Mouse (Mus musculus) heart, embryonic 14.5 days (tissue): ENCODE results near the gene BC052040. TPM values are rescaled to one million over a fixed set of nuclear protein-coding genes. Genes with fewer than 3 reads are reported as not detected.

Experiments used
- ATAC-seq: fragments of 200-750 bp; cut with Nextera tagmentation; 2 replicates; pipeline ENCODE4 v1.8.0; 2017; ENCODE audit warnings: low read depth, moderate TSS enrichment; ENCODE audit not compliant: insufficient number of reproducible peaks, insufficient read depth, low FRiP score
- H3K27ac ChIP-seq, 2 experiments: fragments of 200-500 bp in 1 of 2; fragments of 300-500 bp in 1 of 2; sonication (generic) in 1 of 2; replicated peaks in 1 of 2; 2 replicates each; pipeline ENCODE4 v1.5.1; 2012 to 2014; ENCODE audit warnings: low read depth in 2 of 2, low read length in 2 of 2, control low read depth in 1 of 2, mild to moderate bottlenecking in 1 of 2, mixed read lengths in 1 of 2; ENCODE audit not compliant: control insufficient read depth in 1 of 2, insufficient read depth in 1 of 2
- H3K27me3 ChIP-seq: fragments of 300-500 bp; sonication (generic); 2 replicates; pipeline ENCODE4 v1.6.1; 2014; ENCODE audit warnings: mild to moderate bottlenecking, low read length, control low read depth; ENCODE audit not compliant: control insufficient read depth, insufficient read depth
- H3K36me3 ChIP-seq: fragments of 300-500 bp; sonication (generic); 2 replicates; pipeline ENCODE4 v1.6.1; 2014; ENCODE audit warnings: mild to moderate bottlenecking, control low read depth, low read length, mixed read lengths; ENCODE audit not compliant: control insufficient read depth, insufficient read depth
- H3K4me1 ChIP-seq, 2 experiments: fragments of 200-500 bp in 1 of 2; fragments of 300-500 bp in 1 of 2; sonication (generic) in 1 of 2; 2 replicates each; pipeline ENCODE4 v1.6.1; 2012 to 2014; ENCODE audit warnings: low read length in 2 of 2, control low read depth in 1 of 2, mixed read lengths in 1 of 2; ENCODE audit not compliant: control insufficient read depth in 2 of 2, insufficient read depth in 2 of 2
- H3K4me2 ChIP-seq: fragments of 300-500 bp; sonication (generic); 2 replicates; pipeline ENCODE4 v1.6.1; 2014; ENCODE audit warnings: mild to moderate bottlenecking, low read length
- H3K4me3 ChIP-seq, 2 experiments: fragments of 200-500 bp in 1 of 2; fragments of 300-500 bp in 1 of 2; sonication (generic) in 1 of 2; 2 replicates each; pipeline ENCODE4 v1.5.1; 2012 to 2014; ENCODE audit warnings: low read length in 2 of 2, mild to moderate bottlenecking in 2 of 2, control low read depth in 1 of 2, low read depth in 1 of 2, moderate library complexity in 1 of 2; ENCODE audit not compliant: control insufficient read depth in 1 of 2, insufficient read depth in 1 of 2
- H3K9ac ChIP-seq: fragments of 300-500 bp; sonication (generic); 2 replicates; pipeline ENCODE4 v1.6.1; 2014; ENCODE audit warnings: mild to moderate bottlenecking, low read length
- H3K9me3 ChIP-seq: fragments of 300-500 bp; sonication (generic); 2 replicates; pipeline ENCODE4 v1.6.1; 2016; ENCODE audit warnings: low read length, control low read depth; ENCODE audit not compliant: control insufficient read depth
- WGBS: fragments of 180-500 bp; shearing (Covaris S2); extraction: QIAGEN DNeasy Blood & Tissue Kit; methylation state at CpG from one replicate; pipeline ENCODE4 v1.1.7; 2014; 5-methylcytosine and 5-hydroxymethylcytosine counted together
- polyA plus RNA-seq: library from polyadenylated mRNA; unstranded; fragments of >200 nt; fragmentation: Nextera tagmentation; extraction: Ambion mirVana; gene quantifications from 2 replicates; pipeline ENCODE4 v1.2.1, GENCODE M21; 2014

The BC052040 gene
- polyA plus RNA-seq, 1 experiment from 2014 or later = 9.6 TPM

DNA sequence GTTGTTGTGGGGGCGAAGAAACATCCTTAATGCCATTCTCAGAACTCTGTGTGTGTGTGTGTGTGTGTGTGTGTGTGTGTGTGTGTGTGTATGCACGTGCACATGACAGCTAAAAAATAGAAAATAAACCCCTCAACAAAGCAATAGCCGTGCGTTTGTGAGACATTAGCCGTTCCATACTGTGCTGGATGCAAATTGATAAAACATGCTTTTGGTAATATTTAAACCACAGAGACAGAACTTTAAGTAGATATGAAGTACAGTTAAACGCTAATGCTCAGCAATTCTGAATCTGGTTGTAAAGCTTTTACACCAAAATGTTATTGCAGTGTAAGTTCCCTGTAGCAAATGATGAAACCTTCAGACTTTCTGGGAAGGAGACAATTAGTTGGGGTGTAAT lies 22.6 kb downstream of the BC052040 start:
- Histone ChIP-seq H3K4me2 (no peak overlapping the region), H3K36me3 (no peaks in the 10 kb centered on the region), H3K4me1 (peaks cover 4 to 23% of the 10 kb centered on the region in 2 experiments), H3K9ac (no peak overlapping the region), H3K9me3 (no peaks in the 10 kb centered on the region), H3K27ac (no peak overlapping the region), H3K27me3 (no peaks in the 10 kb centered on the region), H3K4me3 (no peak overlapping the region)
- ATAC-seq = no peak
- WGBS = 87% methylated on average over 6 of the region's 6 CpGs

DNA sequence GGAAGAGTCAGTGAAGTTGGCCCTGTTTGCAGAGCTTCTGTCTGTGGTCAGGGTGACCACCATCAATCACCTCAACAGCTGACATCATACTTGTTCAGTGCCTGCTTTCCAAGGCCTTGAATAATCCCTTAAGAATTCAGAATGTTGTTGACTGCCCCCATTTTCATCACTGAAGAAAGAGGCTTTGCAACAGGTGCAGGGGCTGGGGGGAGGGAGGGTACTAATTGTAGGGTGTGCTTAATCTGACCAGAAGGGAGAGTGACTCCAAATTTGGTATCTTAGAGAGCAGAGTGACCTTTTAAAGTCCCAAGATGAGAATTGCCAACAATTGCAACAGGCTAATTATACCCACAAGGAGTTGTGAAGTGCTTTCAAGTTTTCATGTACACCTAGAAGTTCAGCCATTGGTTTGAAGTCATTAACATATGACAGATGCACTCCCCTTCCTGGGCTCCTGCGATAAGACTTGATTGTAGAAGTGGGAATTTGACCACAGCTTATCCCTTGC lies 24.4 kb downstream of the BC052040 start:
- Histone ChIP-seq H3K4me1 (peaks cover 8 to 31% of the 10 kb centered on the region in 2 experiments), H3K27me3 (no peaks in the 10 kb centered on the region), H3K27ac (peak overlapping the region in 1 of 2 experiments; percentile 50; a peak in 2 of 4 replicates), H3K4me3 (no peak overlapping the region), H3K9ac (no peak overlapping the region), H3K4me2 (peak overlapping the region; percentile 34), H3K36me3 (no peaks in the 10 kb centered on the region), H3K9me3 (no peaks in the 10 kb centered on the region)
- 0 out of 2 replicates have a peak, but pooled peaks have one; percentile 26 for ATAC-seq
- WGBS = 26% methylated on average over 1 of the region's 1 CpGs

DNA sequence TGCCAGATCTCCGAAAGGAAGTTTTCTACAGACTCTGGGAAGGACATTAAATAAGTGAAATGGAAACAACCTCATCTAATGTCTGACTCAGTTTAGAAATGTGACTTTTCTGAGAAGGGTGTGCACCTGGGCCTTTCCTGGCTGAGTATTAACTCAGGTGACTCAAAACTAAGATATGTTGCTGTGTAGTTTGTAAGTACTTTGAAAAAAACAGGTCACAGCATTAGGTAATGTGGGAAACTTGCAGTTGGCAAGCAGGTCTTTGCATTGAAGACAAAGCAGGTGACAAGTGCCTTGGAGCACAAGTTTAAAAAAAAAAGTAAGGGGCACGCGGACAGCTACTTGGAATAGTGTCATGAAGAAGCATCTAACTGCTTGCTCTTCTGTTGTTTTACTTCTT lies 27.5 kb downstream of the BC052040 start:
- Histone ChIP-seq H3K36me3 (no peaks in the 10 kb centered on the region), H3K4me2 (no peak overlapping the region), H3K9ac (no peak overlapping the region), H3K9me3 (no peaks in the 10 kb centered on the region), H3K4me3 (no peak overlapping the region), H3K27ac (no peak overlapping the region), H3K27me3 (no peaks in the 10 kb centered on the region), H3K4me1 (peaks cover 3 to 22% of the 10 kb centered on the region in 2 experiments; a peak in 3 of 4 replicates)
- WGBS = 86% methylated on average over 3 of the region's 3 CpGs
- ATAC-seq = no peak

DNA sequence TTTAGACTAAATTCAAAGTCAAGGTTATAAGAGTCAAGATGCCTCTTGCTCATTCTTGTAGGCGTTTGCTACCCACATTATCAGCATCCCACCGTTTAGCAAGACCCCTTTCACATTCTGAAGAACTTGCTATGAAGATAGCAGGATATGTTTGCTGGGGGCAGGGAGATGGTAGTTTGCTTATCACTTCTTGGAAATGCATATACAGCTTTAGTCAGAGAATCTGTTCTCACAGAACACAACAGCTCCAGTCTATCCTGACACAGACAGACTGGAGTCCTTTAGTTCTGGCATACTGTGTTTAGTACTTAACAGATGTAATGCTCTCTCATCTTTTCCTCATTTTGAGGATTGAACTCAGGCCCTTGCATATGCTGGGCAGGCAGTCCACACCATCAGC lies 28.6 kb downstream of the BC052040 start:
- H3K27ac ChIP-seq = no peak overlapping the region
- H3K4me1 ChIP-seq = peaks cover 3 to 20% of the 10 kb centered on the region in 2 experiments; a peak in 3 of 4 replicates
- 36% methylated on average over 2 of the region's 2 CpGs for WGBS
- H3K9me3 ChIP-seq = no peaks in the 10 kb centered on the region
- no peak overlapping the region for H3K4me2 ChIP-seq
- no peaks in the 10 kb centered on the region for H3K27me3 ChIP-seq
- no peak overlapping the region for H3K4me3 ChIP-seq
- no peak overlapping the region for H3K9ac ChIP-seq
- H3K36me3 ChIP-seq = no peaks in the 10 kb centered on the region
- ATAC-seq = no peak

DNA sequence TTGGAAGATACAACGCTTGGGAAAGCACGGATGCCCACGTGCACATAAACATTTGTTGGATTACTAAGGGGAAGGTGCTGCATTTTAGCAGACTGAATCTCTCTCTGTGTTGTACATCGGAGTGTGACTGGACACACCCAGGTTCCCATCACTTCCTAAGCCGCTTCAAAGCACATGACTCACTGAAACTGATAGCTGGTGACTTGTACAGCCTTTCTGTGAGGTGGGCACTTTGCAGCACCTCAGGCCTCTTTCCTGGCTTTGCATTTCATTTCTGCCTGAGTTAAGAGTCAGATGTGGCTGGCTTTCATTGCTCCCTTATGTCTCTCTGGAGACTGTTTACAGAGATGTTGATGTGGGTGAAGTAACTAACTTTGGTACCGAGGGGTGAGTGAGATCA lies 29.0 kb downstream of the BC052040 start:
- WGBS = 67% methylated on average over 6 of the region's 6 CpGs
- Histone ChIP-seq H3K36me3 (no peaks in the 10 kb centered on the region), H3K27ac (no peak overlapping the region)

DNA sequence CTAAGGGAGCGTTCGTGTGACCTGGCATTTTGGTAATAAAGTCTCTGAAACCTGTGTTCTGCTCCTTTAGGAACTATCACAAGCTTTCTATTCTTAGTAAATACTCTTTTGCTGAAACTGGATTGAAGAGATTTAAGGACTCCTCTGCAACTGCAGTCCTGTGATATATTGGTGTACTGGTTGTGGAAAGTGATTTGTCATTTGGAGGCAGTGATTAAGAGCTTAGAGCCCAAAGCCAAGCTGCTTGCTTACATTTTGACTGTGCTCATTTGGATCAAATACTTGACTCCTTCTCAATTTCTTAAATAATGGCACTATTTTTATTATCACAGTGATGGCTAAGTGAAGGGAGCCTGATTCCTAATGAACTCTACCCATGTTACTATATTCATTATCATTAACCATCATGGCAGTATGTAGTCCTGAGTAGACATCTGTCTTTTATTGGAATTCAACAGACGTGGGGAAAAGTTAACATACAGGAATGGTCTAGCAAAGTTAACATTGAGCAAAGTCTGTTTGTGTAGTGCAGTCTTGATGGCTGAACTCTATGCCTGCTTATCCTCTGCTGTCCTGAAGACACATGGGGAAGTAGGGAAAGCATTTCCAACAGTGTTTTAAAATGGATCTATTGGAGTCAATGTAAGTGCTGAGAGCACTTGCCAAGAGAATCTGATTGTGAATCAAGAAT lies 32.5 kb downstream of the BC052040 start:
- ATAC-seq = no peak
- Histone ChIP-seq H3K27ac (no peak overlapping the region), H3K27me3 (no peaks in the 10 kb centered on the region), H3K4me2 (no peak overlapping the region), H3K9ac (no peak overlapping the region), H3K4me1 (peaks cover 3 to 11% of the 10 kb centered on the region in 2 experiments; a peak in 2 of 4 replicates), H3K4me3 (no peak overlapping the region), H3K9me3 (no peaks in the 10 kb centered on the region), H3K36me3 (no peaks in the 10 kb centered on the region)
- WGBS = 82% methylated on average over 3 of the region's 3 CpGs

More for the DNA sequence above, 29.0 kb downstream of the BC052040 start:
- Histone ChIP-seq H3K4me1 (peaks cover 3 to 20% of the 10 kb centered on the region in 2 experiments; a peak in 3 of 4 replicates), H3K4me3 (no peak overlapping the region), H3K9ac (no peak overlapping the region), H3K27me3 (no peaks in the 10 kb centered on the region), H3K9me3 (no peaks in the 10 kb centered on the region), H3K4me2 (no peak overlapping the region)
- ATAC-seq = no peak

DNA sequence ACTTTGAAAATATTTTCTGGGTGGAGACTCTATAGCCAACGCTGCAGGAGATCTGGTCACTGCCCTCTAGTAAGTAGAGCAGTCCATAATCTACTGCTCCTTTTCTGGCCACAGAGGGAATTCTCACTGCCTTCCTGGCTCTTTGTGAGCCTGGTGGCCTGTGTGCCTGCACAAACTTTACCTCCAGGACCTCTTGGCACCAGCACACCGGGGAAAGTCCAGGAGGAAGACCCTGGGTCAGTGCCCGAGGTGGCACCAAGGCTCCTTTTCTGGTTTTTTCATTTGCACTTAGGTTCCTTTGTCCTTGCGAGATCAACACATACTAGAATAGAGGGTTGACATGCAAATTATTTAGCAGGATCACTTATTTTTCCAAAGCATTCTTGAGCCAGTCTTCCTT lies 47.0 kb downstream of the BC052040 start:
- Histone ChIP-seq H3K27me3 (no peaks in the 10 kb centered on the region), H3K27ac (no peak overlapping the region), H3K4me3 (no peak overlapping the region), H3K9ac (no peak overlapping the region), H3K36me3 (0 out of 2 replicates have a peak, but pooled peaks cover 4% of the 10 kb centered on the region), H3K4me1 (no peaks in the 10 kb centered on the region), H3K9me3 (no peaks in the 10 kb centered on the region), H3K4me2 (no peak overlapping the region)
- WGBS = 88% methylated on average over 4 of the region's 4 CpGs
- ATAC-seq = no peak
